Mouse (Mus musculus): ENCODE results near the gene Klf16. TPM values are rescaled to one million over a fixed set of nuclear protein-coding genes. Genes with fewer than 3 reads are reported as not detected.
A peak's percentile ranks its signal among the peaks of the same experiment; 100 is the strongest.

The Klf16 gene
- 17.9 and 18.7 TPM in 2 replicates for total RNA-seq (2014; rRNA removed)
- polyA plus RNA-seq (2015; fragmentation: Nextera tagmentation; extraction: Ambion mirVana) = 13.3 and 14.1 TPM in 2 replicates

DNA sequence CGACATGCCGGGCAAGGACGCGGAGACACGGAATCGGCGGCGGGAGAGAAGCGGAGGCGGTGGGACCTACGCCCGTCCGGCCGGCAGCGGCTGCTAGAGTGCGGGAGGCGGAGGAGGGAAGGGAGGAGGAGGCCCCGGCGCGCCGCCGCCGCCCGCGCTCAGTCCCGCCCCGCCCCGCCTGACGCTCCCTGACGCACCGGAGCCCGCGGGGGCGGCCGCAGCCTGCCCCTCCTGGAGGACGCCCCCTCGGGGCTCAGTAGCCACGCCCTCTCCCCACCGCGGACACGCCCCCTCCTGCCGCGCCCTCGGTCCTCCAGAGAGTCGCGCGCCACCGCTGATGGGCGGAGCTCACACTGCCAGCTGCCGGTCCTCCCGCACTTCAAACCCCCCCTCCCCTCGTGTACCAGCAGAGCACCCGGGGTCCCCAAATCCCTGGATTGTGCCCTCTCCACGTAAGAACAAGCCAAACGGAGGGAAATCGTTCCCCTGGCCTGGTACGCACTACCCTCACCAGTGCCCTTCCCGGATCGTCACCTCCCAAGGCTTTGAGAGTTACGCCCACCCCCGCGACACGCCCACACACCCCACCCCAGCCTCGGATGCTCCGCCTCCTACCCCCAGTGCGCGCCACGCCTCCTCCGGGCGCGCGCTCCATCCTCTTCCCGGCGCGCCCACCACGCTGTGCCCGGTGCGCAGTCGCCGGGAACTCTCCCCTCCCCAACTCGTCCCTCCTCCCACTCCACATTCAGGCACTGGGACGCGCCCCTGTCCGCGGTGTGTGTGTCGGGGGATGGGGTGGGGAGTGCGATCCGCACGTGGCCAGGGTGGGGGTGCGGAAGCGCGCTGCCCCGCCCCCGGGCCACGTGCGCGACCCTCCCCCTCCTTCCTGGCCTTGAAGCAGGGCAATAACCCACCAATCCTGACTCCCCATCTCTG lies at the start of gene Klf16:
Klf16 (minus strand) TSS at position 127 of the 936 bp plus-strand sequence.
- H3K4me3 ChIP-seq (ENCODE audit: low read depth, low read length) = peak within 1 kb of the TSS; percentile 71
- no peaks in the 10 kb centered on the region for H3K27me3 ChIP-seq (ENCODE audit: insufficient read depth, low read length)
- no peak for TF ChIP-seq CTCF (IDR thresholded peaks at IDR 0.05; ENCODE audit: low read depth)
- peak; percentile 97 for DNase-seq
- H3K27ac ChIP-seq (ENCODE audit: low read depth, low read length) = peak within 1 kb of the TSS; percentile 81
- under 1% methylated on average over 78 of the region's 97 CpGs for WGBS
- H3K9me3 ChIP-seq (ENCODE audit: low read length) = no peaks in the 10 kb centered on the region
- H3K36me3 ChIP-seq (ENCODE audit: insufficient read depth) = 0 out of 2 replicates have a peak, but pooled peaks cover under 1% of the 10 kb centered on the region
- peak; percentile 80 for ATAC-seq
- peak within 1 kb of the TSS; percentile 81 for H3K9ac ChIP-seq
- H3K4me2 ChIP-seq (ENCODE audit: low read depth) = peak within 1 kb of the TSS; percentile 91
- peaks cover 16% of the 10 kb centered on the region for H3K4me1 ChIP-seq (ENCODE audit: insufficient read depth)

DNA sequence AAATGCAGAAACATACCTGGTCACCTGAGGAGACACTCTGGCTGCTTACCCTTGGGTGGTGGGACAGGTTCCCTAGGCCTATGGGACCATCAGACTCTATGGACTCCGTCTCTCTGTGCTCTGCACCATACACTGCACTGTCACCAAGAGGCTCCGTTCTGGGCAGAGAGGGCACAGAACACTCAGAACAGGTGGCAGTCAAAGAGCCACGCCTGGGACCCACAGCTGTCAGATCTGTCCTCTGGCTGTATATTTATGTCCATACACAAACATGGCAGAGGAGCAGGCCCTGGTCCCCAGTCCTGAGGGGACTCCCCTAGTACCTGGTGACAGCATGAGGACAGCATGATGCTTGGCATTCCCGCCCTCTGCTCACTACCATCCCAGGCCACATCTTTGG lies 48.6 kb upstream of the Klf16 start:
- Histone ChIP-seq H3K36me3 (ENCODE audit: insufficient read depth) (peaks cover 4% of the 10 kb centered on the region; the same call in 1 of the 2 replicates), H3K4me1 (ENCODE audit: insufficient read depth) (peaks cover 22% of the 10 kb centered on the region; the same call in 1 of the 2 replicates), H3K4me3 (ENCODE audit: low read depth, low read length) (no peak overlapping the region), H3K9ac (no peak overlapping the region), H3K9me3 (ENCODE audit: low read length) (no peaks in the 10 kb centered on the region), H3K27ac (ENCODE audit: low read depth, low read length) (no peak overlapping the region), H3K27me3 (ENCODE audit: insufficient read depth, low read length) (no peaks in the 10 kb centered on the region), H3K4me2 (ENCODE audit: low read depth) (no peak overlapping the region)
- ATAC-seq = no peak
- DNase-seq = no peak
- no peak for TF ChIP-seq CTCF (IDR thresholded peaks at IDR 0.05; ENCODE audit: low read depth)
- 92% methylated on average over 4 of the region's 4 CpGs for WGBS

DNA sequence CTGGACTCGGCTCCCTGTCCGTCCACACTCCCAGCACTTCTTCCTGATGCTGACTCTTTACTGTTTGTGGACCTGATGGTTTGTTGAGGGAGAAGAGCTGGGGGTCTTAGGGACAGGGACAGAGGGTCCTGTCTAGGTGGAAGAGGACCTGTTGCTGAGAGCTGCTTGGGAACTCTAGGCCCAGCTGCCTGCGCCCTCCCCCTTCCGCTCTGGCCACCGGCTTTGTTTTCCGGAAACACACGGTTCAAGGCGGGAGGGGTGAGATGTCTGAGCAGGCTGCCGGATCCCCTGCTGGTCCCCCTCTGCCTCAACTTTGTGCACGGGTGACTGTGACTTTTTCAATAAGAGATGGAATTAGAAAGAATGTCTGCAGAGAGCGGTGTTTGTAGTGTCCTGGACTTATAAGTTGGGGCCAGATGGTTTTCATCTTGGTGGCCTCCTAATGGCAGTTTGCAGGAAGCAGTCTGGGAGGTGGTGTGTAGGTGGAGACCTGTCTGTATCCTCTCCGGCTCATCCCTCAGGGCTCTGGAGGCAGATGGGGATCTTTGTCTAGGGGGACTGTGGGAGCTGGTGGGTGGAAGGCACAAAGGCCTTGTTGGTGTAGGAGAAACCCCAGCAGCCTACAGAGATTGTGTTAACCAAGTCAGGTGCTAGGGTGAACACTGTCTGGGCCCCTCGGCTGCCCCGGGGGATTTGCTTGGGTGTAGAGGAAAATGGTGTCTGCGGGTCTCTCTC lies 46.5 kb upstream of the Klf16 start:
- 19% methylated on average over 15 of the region's 15 CpGs for WGBS

DNA sequence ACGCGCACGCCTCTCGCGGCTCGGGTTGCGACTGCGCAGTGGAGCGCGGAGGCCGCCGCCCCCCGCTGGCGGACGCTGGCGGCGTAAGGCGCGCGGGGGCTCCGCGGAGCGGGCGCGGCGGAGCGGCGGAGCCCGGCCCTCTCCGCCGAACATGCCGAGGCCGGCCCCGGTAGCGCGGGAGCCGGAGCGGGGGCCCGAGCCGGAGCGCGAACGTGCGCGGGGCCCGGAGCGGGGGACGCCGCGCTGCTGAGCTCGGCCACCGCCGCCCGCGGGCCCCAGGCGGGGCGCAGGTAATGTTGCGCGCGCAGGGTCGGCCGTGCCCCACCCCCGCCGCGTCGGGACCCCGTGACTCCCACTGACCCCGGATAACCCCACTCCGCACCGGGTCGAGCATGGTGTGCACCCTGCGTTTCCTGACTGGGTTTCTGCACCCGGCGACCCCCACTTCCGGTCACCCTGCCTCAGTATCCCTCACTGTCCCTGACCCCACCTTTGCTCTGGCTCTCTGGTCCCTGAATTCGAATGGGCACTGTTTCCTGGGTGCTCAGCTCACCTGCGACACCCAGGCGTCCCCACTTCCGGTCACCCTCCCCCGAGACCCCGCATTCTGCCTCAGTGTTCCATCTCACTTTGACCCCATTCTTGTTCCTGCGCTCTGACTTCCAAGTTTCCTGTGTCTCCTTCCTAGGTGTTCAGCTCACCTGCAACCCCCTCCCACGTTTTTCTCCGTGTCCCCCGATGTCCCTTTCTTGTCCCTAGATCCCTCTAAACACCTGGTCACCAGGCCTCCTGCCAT lies 45.7 kb upstream of the Klf16 start, which contains the start of gene Csnk1g2:
Csnk1g2 (plus strand) TSS at position 178 of the 796 bp plus-strand sequence.
- Histone ChIP-seq H3K27me3 (ENCODE audit: insufficient read depth, low read length) (no peaks in the 10 kb centered on the region), H3K4me1 (ENCODE audit: insufficient read depth) (peaks cover 22% of the 10 kb centered on the region; the same call in 1 of the 2 replicates), H3K36me3 (ENCODE audit: insufficient read depth) (peaks cover 4% of the 10 kb centered on the region; the same call in 1 of the 2 replicates), H3K4me2 (ENCODE audit: low read depth) (peak within 1 kb of the TSS; percentile 97), H3K9ac (peak within 1 kb of the TSS; percentile 87), H3K27ac (ENCODE audit: low read depth, low read length) (peak within 1 kb of the TSS; percentile 95), H3K4me3 (ENCODE audit: low read depth, low read length) (peak within 1 kb of the TSS; percentile 94), H3K9me3 (ENCODE audit: low read length) (no peaks in the 10 kb centered on the region)
- TF ChIP-seq CTCF (IDR thresholded peaks at IDR 0.05; ENCODE audit: low read depth) = peak; percentile 12; the same call in 1 of the 2 replicates
- WGBS = 3% methylated on average over 68 of the region's 85 CpGs
- peak; percentile 11 for ATAC-seq
- DNase-seq = peak; percentile 31

More for the DNA sequence above, 46.5 kb upstream of the Klf16 start:
- Histone ChIP-seq H3K9me3 (ENCODE audit: low read length) (no peaks in the 10 kb centered on the region), H3K9ac (peak overlapping the region; percentile 87), H3K36me3 (ENCODE audit: insufficient read depth) (peaks cover 4% of the 10 kb centered on the region; the same call in 1 of the 2 replicates), H3K27me3 (ENCODE audit: insufficient read depth, low read length) (no peaks in the 10 kb centered on the region), H3K4me3 (ENCODE audit: low read depth, low read length) (peak overlapping the region; percentile 94), H3K4me2 (ENCODE audit: low read depth) (peak overlapping the region; percentile 97), H3K27ac (ENCODE audit: low read depth, low read length) (peak overlapping the region; percentile 95), H3K4me1 (ENCODE audit: insufficient read depth) (peaks cover 22% of the 10 kb centered on the region; the same call in 1 of the 2 replicates)
- ATAC-seq (no peak), DNase-seq (no peak)
- 0 out of 2 replicates have a peak, but pooled peaks have one; percentile 8 for TF ChIP-seq CTCF (IDR thresholded peaks at IDR 0.05; ENCODE audit: low read depth)

DNA sequence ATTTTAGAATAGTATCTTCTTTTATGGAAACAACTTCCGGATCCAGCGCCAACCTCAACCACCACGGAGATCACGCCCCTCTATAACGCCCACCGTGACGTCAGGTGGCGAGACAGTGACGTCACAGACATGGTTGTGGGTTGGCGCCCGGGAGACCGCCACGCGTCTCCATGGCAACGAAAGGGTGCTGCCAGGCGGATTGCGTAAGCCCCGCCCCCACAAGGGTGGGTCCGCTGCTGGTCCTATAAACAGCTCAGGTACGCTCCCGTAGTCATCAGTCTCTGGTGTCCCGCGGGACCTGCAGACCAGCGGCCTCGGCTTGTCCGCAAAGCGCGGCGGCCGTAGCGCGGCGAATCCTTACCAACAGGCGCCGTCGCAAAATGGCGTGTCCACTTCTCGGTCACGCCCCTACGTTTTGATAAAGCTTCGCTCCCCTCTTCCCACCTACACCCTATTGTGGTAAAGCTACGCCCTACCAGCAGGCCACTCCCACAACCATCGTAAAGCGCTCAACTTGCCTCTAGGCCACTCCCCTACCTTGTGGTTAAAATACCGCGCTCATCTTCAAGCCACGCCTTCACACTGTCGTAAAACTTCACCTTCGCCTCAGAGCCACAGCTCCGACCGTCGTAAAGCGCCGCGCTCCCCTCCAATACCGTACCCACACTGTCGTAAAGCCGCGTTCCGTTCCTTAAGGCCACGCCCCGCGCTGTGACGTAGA lies 45.0 kb upstream of the Klf16 start:
- Histone ChIP-seq H3K4me1 (ENCODE audit: insufficient read depth) (peaks cover 22% of the 10 kb centered on the region; the same call in 1 of the 2 replicates), H3K4me2 (ENCODE audit: low read depth) (peak overlapping the region; percentile 71), H3K27me3 (ENCODE audit: insufficient read depth, low read length) (no peaks in the 10 kb centered on the region), H3K27ac (ENCODE audit: low read depth, low read length) (peak overlapping the region; percentile 95), H3K9me3 (ENCODE audit: low read length) (no peaks in the 10 kb centered on the region), H3K9ac (peak overlapping the region; percentile 87), H3K4me3 (ENCODE audit: low read depth, low read length) (peak overlapping the region; percentile 94), H3K36me3 (ENCODE audit: insufficient read depth) (peaks cover 4% of the 10 kb centered on the region; the same call in 1 of the 2 replicates)
- peak; percentile 96 for ATAC-seq
- TF ChIP-seq CTCF (IDR thresholded peaks at IDR 0.05; ENCODE audit: low read depth) = no peak
- WGBS = under 1% methylated on average over 64 of the region's 64 CpGs
- peak; percentile 100 for DNase-seq

All from forebrain, postnatal 0 days (tissue).